Mouse (Mus musculus) liver, postnatal 0 days (tissue): ENCODE data around the gene Sspo. TPM values are rescaled to one million over a fixed set of nuclear protein-coding genes. Genes with fewer than 3 reads are reported as not detected.

Experiments used
- ATAC-seq: fragments of 200-750 bp; cut with Nextera tagmentation; 2 replicates; pipeline ENCODE4 v1.8.0; 2017; ENCODE audit warnings: mild to moderate bottlenecking, moderate library complexity
- DNase-seq: peaks from one replicate; pipeline ENCODE4 v3.0.0-alpha.2; 2016
- H3K27ac ChIP-seq: fragments of 300-500 bp; sonication (generic); 2 replicates; pipeline ENCODE4 v1.5.1; 2014; ENCODE audit warnings: antibody characterized with exemption, moderate library complexity, mild to moderate bottlenecking, low read depth
- H3K27me3 ChIP-seq: fragments of 300-500 bp; sonication (generic); 2 replicates; pipeline ENCODE4 v1.6.1; 2014; ENCODE audit warnings: low read length, control low read depth, mixed read lengths; ENCODE audit not compliant: insufficient read depth
- H3K36me3 ChIP-seq: fragments of 300-500 bp; sonication (generic); replicated peaks from 2 replicates; pipeline ENCODE4 v1.6.1; 2014; ENCODE audit warnings: mild to moderate bottlenecking, control low read depth, low read length, moderate library complexity, mixed read lengths; ENCODE audit not compliant: insufficient read depth
- H3K4me1 ChIP-seq: fragments of 300-500 bp; sonication (generic); 2 replicates; pipeline ENCODE4 v1.6.1; 2014; ENCODE audit warnings: antibody characterized with exemption, mild to moderate bottlenecking, control low read depth; ENCODE audit not compliant: insufficient read depth
- H3K4me2 ChIP-seq: fragments of 300-500 bp; sonication (generic); 2 replicates; pipeline ENCODE4 v1.6.1; 2014; ENCODE audit warnings: low read depth, mild to moderate bottlenecking, low read length, moderate library complexity, mixed read lengths
- H3K4me3 ChIP-seq: fragments of 300-500 bp; sonication (generic); 2 replicates; pipeline ENCODE4 v1.5.1; 2014; ENCODE audit warnings: low read depth, low read length
- H3K9ac ChIP-seq: fragments of 300-500 bp; sonication (generic); replicated peaks from 2 replicates; pipeline ENCODE4 v1.6.1; 2014; ENCODE audit warnings: mild to moderate bottlenecking, moderate library complexity
- H3K9me3 ChIP-seq: fragments of 300-500 bp; sonication (generic); 2 replicates; pipeline ENCODE4 v1.6.1; 2016; ENCODE audit warnings: mild to moderate bottlenecking, control low read depth, low read length, mixed read lengths
- CTCF ChIP-seq: sonication (generic); IDR thresholded peaks from 2 replicates; pipeline ENCODE4 v1.5.1; 2016; ENCODE audit warnings: antibody characterized with exemption, low read depth
- EP300 ChIP-seq: IDR thresholded peaks from 2 replicates; pipeline ENCODE4 v1.6.1; 2016; ENCODE audit warnings: antibody characterized with exemption, low read depth, mild to moderate bottlenecking
- WGBS: fragments of 180-500 bp; shearing (Covaris S2); extraction: QIAGEN DNeasy Blood & Tissue Kit; methylation state at CpG from one replicate; pipeline ENCODE4 v1.1.7; 2014; ENCODE audit not compliant: insufficient replicate concordance; 5-methylcytosine and 5-hydroxymethylcytosine counted together
- polyA plus RNA-seq: library from polyadenylated mRNA; unstranded; fragments of >200 nt; fragmentation: Nextera tagmentation; extraction: Ambion mirVana; gene quantifications from 2 replicates; pipeline ENCODE4 v1.2.1, GENCODE M21; 2015

Sspo gene
- polyA plus RNA-seq, 1 experiment from 2014 or later: 0.06 TPM

GRCm38 (mm10) chr6:48539860-48540259, 91.8 kb downstream of the Sspo start:
- ATAC-seq (no peak), DNase-seq (peak; percentile 14)
- H3K27me3 ChIP-seq: no peaks in the 10 kb centered on the region
- H3K4me1 ChIP-seq: peaks cover 3% of the 10 kb centered on the region; the same call in 1 of the 2 replicates
- TF ChIP-seq CTCF: no peak
- H3K4me3 ChIP-seq: no peak overlapping the region
- H3K9me3 ChIP-seq: no peaks in the 10 kb centered on the region
- H3K36me3 ChIP-seq: no peaks in the 10 kb centered on the region
- H3K4me2 ChIP-seq: no peak overlapping the region
- H3K27ac ChIP-seq: no peak overlapping the region
- WGBS: 56% methylated on average over 5 of the region's 5 CpGs
- no peak overlapping the region for H3K9ac ChIP-seq

- no peak overlapping the region for H3K27ac ChIP-seq
- DNase-seq: no peak
- WGBS: 75% methylated on average over 3 of the region's 3 CpGs
Measured at GRCm38 (mm10) chr6:48540721-48541120, 92.7 kb downstream of the Sspo start.

GRCm38 (mm10) chr6:48541560-48542450, 93.8 kb downstream of the Sspo start:
- no peak overlapping the region for H3K27ac ChIP-seq
- no peak overlapping the region for H3K4me3 ChIP-seq
- WGBS: 31% methylated on average over 7 of the region's 7 CpGs
- peak; percentile 15 for DNase-seq
- H3K36me3 ChIP-seq: no peaks in the 10 kb centered on the region
- ATAC-seq: no peak; the same call in 1 of the 2 replicates
- no peaks in the 10 kb centered on the region for H3K9me3 ChIP-seq
- H3K27me3 ChIP-seq: no peaks in the 10 kb centered on the region
- no peak for TF ChIP-seq EP300
- TF ChIP-seq CTCF: no peak
- no peak overlapping the region for H3K9ac ChIP-seq
- H3K4me1 ChIP-seq: peaks cover 6% of the 10 kb centered on the region
- no peak overlapping the region for H3K4me2 ChIP-seq

More at GRCm38 (mm10) chr6:48540721-48541120, 92.7 kb downstream of the Sspo start:
- peaks cover 3% of the 10 kb centered on the region; the same call in 1 of the 2 replicates for H3K4me1 ChIP-seq
- no peak overlapping the region for H3K4me3 ChIP-seq
- H3K36me3 ChIP-seq: no peaks in the 10 kb centered on the region
- no peaks in the 10 kb centered on the region for H3K27me3 ChIP-seq
- H3K9ac ChIP-seq: no peak overlapping the region
- H3K9me3 ChIP-seq: no peaks in the 10 kb centered on the region
- no peak overlapping the region for H3K4me2 ChIP-seq
- ATAC-seq: no peak
- TF ChIP-seq EP300: no peak
- no peak for TF ChIP-seq CTCF

GRCm38 (mm10) chr6:48542631-48543030, 94.6 kb downstream of the Sspo start:
- 76% methylated on average over 3 of the region's 3 CpGs for WGBS
- no peak for ATAC-seq
- H3K27ac ChIP-seq: no peak overlapping the region
- peaks cover 7% of the 10 kb centered on the region for H3K4me1 ChIP-seq
- H3K4me3 ChIP-seq: no peak overlapping the region
- H3K36me3 ChIP-seq: no peaks in the 10 kb centered on the region
- no peaks in the 10 kb centered on the region for H3K27me3 ChIP-seq
- no peaks in the 10 kb centered on the region for H3K9me3 ChIP-seq
- TF ChIP-seq CTCF: no peak
- no peak for TF ChIP-seq EP300
- DNase-seq: peak; percentile 7
- no peak overlapping the region for H3K9ac ChIP-seq
- no peak overlapping the region for H3K4me2 ChIP-seq

- no peak overlapping the region for H3K4me2 ChIP-seq
- no peaks in the 10 kb centered on the region for H3K27me3 ChIP-seq
- no peak overlapping the region for H3K4me3 ChIP-seq
- H3K4me1 ChIP-seq: peaks cover 12% of the 10 kb centered on the region
- H3K36me3 ChIP-seq: no peaks in the 10 kb centered on the region
- WGBS: 73% methylated on average over 5 of the region's 5 CpGs
- H3K9me3 ChIP-seq: no peaks in the 10 kb centered on the region
- H3K9ac ChIP-seq: no peak overlapping the region
- no peak for DNase-seq
- no peak for ATAC-seq
- no peak for TF ChIP-seq CTCF
- TF ChIP-seq EP300: no peak
- H3K27ac ChIP-seq: no peak overlapping the region
Measured at GRCm38 (mm10) chr6:48545251-48545650, 97.2 kb downstream of the Sspo start.

GRCm38 (mm10) chr6:48546271-48546670, 98.2 kb downstream of the Sspo start:
- no peak overlapping the region for H3K9ac ChIP-seq
- peaks cover 12% of the 10 kb centered on the region for H3K4me1 ChIP-seq
- ATAC-seq: peak; percentile 27; the same call in 1 of the 2 replicates
- H3K36me3 ChIP-seq: no peaks in the 10 kb centered on the region
- TF ChIP-seq CTCF (peak; percentile 77), EP300 (no peak)
- no peak overlapping the region for H3K4me3 ChIP-seq
- no peak overlapping the region for H3K27ac ChIP-seq
- 29% methylated on average over 1 of the region's 1 CpGs for WGBS
- no peak overlapping the region for H3K4me2 ChIP-seq
- no peaks in the 10 kb centered on the region for H3K9me3 ChIP-seq
- peak; percentile 58 for DNase-seq
- H3K27me3 ChIP-seq: no peaks in the 10 kb centered on the region
